Comparison of ENCODE assay signal across 27 mouse cellular contexts in genomic region chr9:95712574-95712973, GRCm38 (mm10). TPM values are rescaled to one million over a fixed set of nuclear protein-coding genes. Genes with fewer than 3 reads are reported as not detected.
A peak's percentile ranks its signal among the peaks of the same experiment; 100 is the strongest.
DNase-seq lines count a peak whose midpoint lies in the region; ATAC-seq and TF ChIP-seq lines count a peak whose summit lies in the region.
"Had no signal": no experiment of that assay in that cellular context is flagged by ENCODE, and none has a peak within 500 bp of the region (broad histone marks: within the 10 kb centered on the region; RNA-seq: fewer than 3 reads in every experiment).

No protein-coding gene starts in this region.

- ATAC-seq in frontal cortex, adult (ENCODE audit: low TSS enrichment), result peak; percentile 95
- no peak for ATAC-seq in midbrain, postnatal 0 days (ENCODE audit: low FRiP score)
- no peak for ATAC-seq in midbrain, embryonic 11.5 days (ENCODE audit: low FRiP score)
- ATAC-seq: forebrain, embryonic 14.5 days; forebrain, postnatal 0 days; intestine, postnatal 0 days had no signal

- no peaks in the 10 kb centered on the region for H3K4me1 ChIP-seq in midbrain, postnatal 0 days (ENCODE audit: insufficient read depth, low read length)
- no peaks in the 10 kb centered on the region for H3K4me1 ChIP-seq in midbrain, embryonic 11.5 days (ENCODE audit: control insufficient read depth, insufficient read depth, low read length)
- H3K4me1 ChIP-seq: embryonic facial prominence, embryonic 13.5 days; heart, embryonic 10.5 days; heart, embryonic 13.5 days; hindbrain, embryonic 12.5 days had no signal

- H3K27me3 ChIP-seq in midbrain, postnatal 0 days (ENCODE audit: insufficient read depth, low read length), result no peaks in the 10 kb centered on the region
- H3K27me3 ChIP-seq in midbrain, embryonic 11.5 days (ENCODE audit: control insufficient read depth, insufficient read depth, low read length), result no peaks in the 10 kb centered on the region
- H3K27me3 ChIP-seq: embryonic facial prominence, embryonic 13.5 days; heart, embryonic 13.5 days; hindbrain, embryonic 12.5 days had no signal

- H3K9me3 ChIP-seq in midbrain, postnatal 0 days (ENCODE audit: low read length), result no peaks in the 10 kb centered on the region
- H3K9me3 ChIP-seq in midbrain, embryonic 11.5 days (ENCODE audit: control insufficient read depth, low read length), result no peaks in the 10 kb centered on the region
- H3K9me3 ChIP-seq: embryonic facial prominence, embryonic 13.5 days; heart, embryonic 10.5 days; heart, embryonic 13.5 days; hindbrain, embryonic 12.5 days had no signal

- H3K36me3 ChIP-seq in midbrain, postnatal 0 days (ENCODE audit: insufficient read depth, low read length), result peaks cover 19% of the 10 kb centered on the region
- no peaks in the 10 kb centered on the region for H3K36me3 ChIP-seq in midbrain, embryonic 11.5 days (ENCODE audit: control insufficient read depth, insufficient read depth, low read length)
- H3K36me3 ChIP-seq: embryonic facial prominence, embryonic 13.5 days; heart, embryonic 10.5 days had no signal

- TF ChIP-seq POLR2A in brain, embryonic 14.5 days (IDR thresholded peaks at IDR 0.05; ENCODE audit: borderline replicate concordance, extremely low read depth, insufficient read depth, insufficient read length, poor library complexity, severe bottlenecking), result no peak

- H3K4me2 ChIP-seq in midbrain, postnatal 0 days (ENCODE audit: low read depth, low read length, poor library complexity, severe bottlenecking), result no peak overlapping the region
- H3K4me2 ChIP-seq in midbrain, embryonic 11.5 days, result no peak overlapping the region
- H3K4me2 ChIP-seq: embryonic facial prominence, embryonic 13.5 days; heart, embryonic 13.5 days; hindbrain, embryonic 12.5 days had no signal

- no peak overlapping the region for H3K4me3 ChIP-seq in midbrain, postnatal 0 days (ENCODE audit: low read depth, low read length)
- no peak overlapping the region for H3K4me3 ChIP-seq in midbrain, embryonic 11.5 days (ENCODE audit: low read depth, low read length)
- H3K4me3 ChIP-seq: embryonic facial prominence, embryonic 13.5 days; heart, adult 2 months; heart, embryonic 10.5 days; heart, embryonic 13.5 days; hindbrain, embryonic 12.5 days had no signal

- no peak overlapping the region for H3K27ac ChIP-seq in midbrain, postnatal 0 days (ENCODE audit: low read depth, low read length)
- no peak overlapping the region for H3K27ac ChIP-seq in midbrain, embryonic 11.5 days (ENCODE audit: low read depth, low read length)
- H3K27ac ChIP-seq: embryonic facial prominence, embryonic 13.5 days; heart, adult 2 months; heart, embryonic 10.5 days; heart, embryonic 13.5 days; hindbrain, embryonic 12.5 days had no signal

- TF ChIP-seq CTCF in midbrain, postnatal 0 days (IDR thresholded peaks at IDR 0.05), result no peak
- TF ChIP-seq CTCF in brain, embryonic 14.5 days (IDR thresholded peaks at IDR 0.05; ENCODE audit: borderline replicate concordance, extremely low read depth, insufficient read depth, insufficient read length), result no peak

- H3K9ac ChIP-seq in midbrain, postnatal 0 days (replicated peaks; ENCODE audit: low read length, poor library complexity, severe bottlenecking), result no peak overlapping the region
- H3K9ac ChIP-seq in midbrain, embryonic 11.5 days (ENCODE audit: low read length), result no peak overlapping the region
- H3K9ac ChIP-seq: embryonic facial prominence, embryonic 13.5 days; forebrain, postnatal 0 days; heart, embryonic 13.5 days; hindbrain, embryonic 12.5 days had no signal

- DNase-seq in embryo, embryonic 10.5 days (ENCODE audit: low spot score), result peak; percentile 21
- DNase-seq in embryo, embryonic 10 days (ENCODE audit: low spot score), result no peak
- DNase-seq in frontal cortex, postnatal 36 days (ENCODE audit: low spot score in 2 of 2), result no peak
- DNase-seq in midbrain, postnatal 0 days (ENCODE audit: low spot score), result peak; percentile 15
- DNase-seq in midbrain, embryonic 11.5 days (ENCODE audit: low spot score, missing footprints), result no peak
- peak; percentile 13 for DNase-seq in brain, embryonic 14.5 days (ENCODE audit: low read depth)
- no peak for DNase-seq in neural tube, embryonic 10.5 days (ENCODE audit: extremely low spot score, low spot score)
- DNase-seq: adrenal gland, postnatal 10 days; adrenal gland, postnatal 36 days; cerebellum, adult 18-20 months; cerebellum, adult 9-10 months; cerebellum, postnatal 14 days; forebrain, postnatal 0 days; gastrocnemius, postnatal 10 days; gastrocnemius, postnatal 36 days; heart, adult 2 months; heart, postnatal 14 days; heart, postnatal 4 days; kidney, adult 2 months had no signal

- WGBS in midbrain, postnatal 0 days, result 30% methylated on average over 8 of the region's 8 CpGs
- WGBS in midbrain, embryonic 11.5 days, result 35% methylated on average over 8 of the region's 8 CpGs

RNA-seq across cellular contexts. Expression of gene Trpc1, which starts 37.6 kb away (rescaled TPM):
- 22.3 and 25.0 TPM in 2 replicates for total RNA-seq in midbrain, postnatal 0 days (2014; rRNA removed)
- 5.4 and 7.1 TPM in 2 replicates for polyA plus RNA-seq in midbrain, postnatal 0 days (2015; fragmentation: Nextera tagmentation; extraction: Ambion mirVana)
- 2.8 and 3.1 TPM in 2 replicates for polyA plus RNA-seq in midbrain, embryonic 11.5 days (2014; fragmentation: Nextera tagmentation; extraction: Ambion mirVana)
- 6.6 and 9.7 TPM in 2 replicates for polyA plus RNA-seq in brain, embryonic 14.5 days (2012; rRNA removed)
- total RNA-seq: granulocyte monocyte progenitor cell, adult 5-6 weeks had no signal

Comparison
In these comparisons a context has a peak if more than half of its experiments do, and no peak if none do; other contexts are left out.
1. DNase-seq: peak in embryo, embryonic 10.5 days (single experiment), midbrain, postnatal 0 days (single experiment) and brain, embryonic 14.5 days (single experiment); none in embryo, embryonic 10 days (single experiment), frontal cortex, postnatal 36 days (0 of 2), midbrain, embryonic 11.5 days (single experiment) and neural tube, embryonic 10.5 days (single experiment).